Mouse (Mus musculus) granulocyte monocyte progenitor cell, adult 5-6 weeks (primary cell): Measurements from ENCODE around the gene Gstp2. TPM values are rescaled to one million over a fixed set of nuclear protein-coding genes. Genes with fewer than 3 reads are reported as not detected.

Experiments
- ATAC-seq: replicated peaks from 2 replicates; pipeline ENCODE4 v1.8.0; 2016; ENCODE audit warnings: mild to moderate bottlenecking, moderate TSS enrichment, inconsistent platforms; ENCODE audit not compliant: poor library complexity, severe bottlenecking
- total RNA-seq, 2 experiments: library from RNA; stranded (forward) in 1 of 2; stranded (reverse) in 1 of 2; fragments of 200-712, 200-1000 nt in 1 of 2; fragments of >200 nt in 1 of 2; fragmentation: Nextera tagmentation in 1 of 2; gene quantifications; 2 replicates each; pipeline ENCODE4 v1.2.3; 2014 to 2017

Gene Gstp2
- total RNA-seq, 2 experiments from 2014 or later = 4.3 TPM; not detected in 1

DNA sequence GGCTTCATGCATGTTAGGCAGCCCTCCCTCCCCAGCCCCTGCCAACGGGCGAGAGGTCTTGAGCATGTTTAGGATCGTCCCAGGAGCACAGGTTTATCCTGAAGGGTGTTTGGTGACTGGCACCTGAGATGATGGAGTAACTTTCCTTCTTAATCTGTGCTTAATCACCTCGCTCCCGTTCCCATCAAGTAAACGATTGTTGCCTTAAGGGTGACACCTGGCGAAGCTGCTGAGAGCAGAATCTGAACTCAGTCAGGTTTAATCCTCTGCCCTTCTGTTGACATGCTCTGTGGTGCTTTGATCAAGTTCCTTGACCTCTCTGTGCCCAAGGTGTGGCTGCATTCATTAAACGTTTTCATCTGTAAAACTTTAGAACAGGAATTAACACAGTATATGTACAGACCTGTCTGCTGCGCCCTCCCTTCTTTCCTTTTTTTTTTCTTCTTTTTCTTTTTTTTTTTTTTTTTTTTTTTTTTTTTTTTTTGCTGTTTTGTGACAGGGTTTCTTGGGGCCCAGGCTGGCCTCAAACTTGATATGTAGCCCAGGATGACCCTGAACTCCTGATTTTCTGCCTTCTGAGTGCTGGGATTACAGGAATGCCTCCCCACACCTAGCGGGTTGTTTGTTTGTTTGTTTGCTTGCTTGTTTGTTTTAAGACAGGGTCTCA is 27.8 kb downstream of the Gstp2 start:
- ATAC-seq = no peak

DNA sequence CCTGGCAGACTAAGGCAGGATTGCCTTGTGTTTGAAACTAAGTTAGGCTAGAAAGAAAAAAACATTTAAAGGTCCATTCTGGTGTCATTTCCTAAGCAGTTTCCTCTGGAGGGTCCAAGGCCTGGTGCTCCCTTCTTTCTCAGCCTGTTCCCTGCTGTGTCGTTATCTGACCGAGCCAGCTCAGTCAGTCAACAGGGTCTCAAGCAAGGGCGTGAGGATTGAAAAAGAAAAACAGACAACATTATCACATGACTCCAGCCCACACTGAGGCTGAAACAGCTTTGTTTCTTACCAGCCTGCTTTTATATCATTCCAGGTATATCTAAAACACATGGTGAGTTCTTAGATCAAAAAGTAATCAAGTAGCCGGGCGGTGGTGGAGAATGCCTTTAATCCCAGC is 30.2 kb downstream of the Gstp2 start:
- no peak for ATAC-seq

DNA sequence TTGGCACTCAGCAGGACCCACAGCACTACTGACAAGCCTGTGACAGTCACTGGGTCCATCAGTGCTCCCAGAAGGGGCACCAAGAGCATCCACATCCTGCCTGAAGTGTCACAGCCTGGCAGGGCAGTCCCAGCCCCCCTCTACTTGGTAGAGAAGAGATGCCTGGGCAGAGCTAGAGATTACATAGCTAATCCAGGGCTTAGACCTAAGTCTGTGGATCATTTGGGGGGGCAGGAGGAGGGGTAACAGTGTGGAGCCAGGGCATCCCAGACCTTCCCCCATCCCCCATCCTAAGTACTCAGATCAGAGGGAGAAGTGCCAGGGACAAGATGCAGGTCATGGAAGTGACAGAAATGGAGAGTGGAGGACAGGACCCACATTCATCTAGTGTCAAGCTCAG is 31.0 kb downstream of the Gstp2 start:
- no peak for ATAC-seq

DNA sequence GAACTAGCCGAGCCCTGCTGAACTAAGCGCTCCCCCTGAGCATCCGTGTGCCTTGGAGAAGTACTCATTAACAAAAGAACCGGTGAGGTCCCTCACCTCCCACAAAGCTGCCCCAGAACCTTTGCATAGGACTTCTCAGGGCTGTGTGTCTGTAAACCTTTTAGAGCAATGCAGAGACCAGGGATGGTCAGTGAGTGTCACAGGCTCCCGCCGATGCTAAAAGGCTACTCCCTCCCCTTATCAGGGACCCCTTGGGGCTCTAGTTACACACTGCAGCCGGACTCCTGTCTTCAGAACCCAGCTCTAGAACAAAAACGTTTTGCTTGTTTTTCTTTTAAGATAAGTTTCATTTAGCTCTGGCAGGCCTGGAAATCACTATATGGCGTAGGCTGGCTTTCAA is 32.8 kb downstream of the Gstp2 start:
- peak; percentile 6; the same call in 1 of the 2 replicates for ATAC-seq

DNA sequence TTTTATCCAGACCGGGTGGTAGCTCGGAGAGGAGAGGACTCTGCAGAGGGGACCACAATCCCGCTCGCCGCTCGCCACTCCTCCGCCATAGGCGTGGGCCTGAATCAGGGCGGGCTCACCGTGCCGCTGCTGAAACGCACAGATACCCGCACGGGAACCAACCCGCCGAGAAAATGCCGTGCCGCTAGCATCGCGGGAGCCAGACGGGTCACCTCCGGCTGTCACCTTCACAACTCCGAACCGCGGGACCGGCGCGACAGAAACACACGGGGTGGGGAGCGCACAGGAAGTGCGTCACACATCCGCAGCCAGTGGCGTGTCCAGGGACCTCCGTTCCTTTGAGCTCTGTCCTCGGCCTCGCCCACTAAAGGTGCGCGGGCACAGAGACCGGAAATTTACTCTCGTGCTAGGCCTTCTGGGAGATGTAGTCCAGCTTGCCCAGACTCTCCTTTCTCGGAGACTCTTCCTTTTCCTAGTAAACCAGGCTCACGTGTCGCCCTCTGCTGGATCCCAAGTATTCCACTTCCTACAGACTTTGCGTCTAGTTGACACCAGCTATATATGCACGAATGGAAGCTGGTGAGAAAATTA is 33.3 kb downstream of the Gstp2 start, which contains the start of gene Ndufv1:
Ndufv1 (minus strand) TSS at position 375 of the 591 bp plus-strand sequence.
- peak; percentile 96 for ATAC-seq

DNA sequence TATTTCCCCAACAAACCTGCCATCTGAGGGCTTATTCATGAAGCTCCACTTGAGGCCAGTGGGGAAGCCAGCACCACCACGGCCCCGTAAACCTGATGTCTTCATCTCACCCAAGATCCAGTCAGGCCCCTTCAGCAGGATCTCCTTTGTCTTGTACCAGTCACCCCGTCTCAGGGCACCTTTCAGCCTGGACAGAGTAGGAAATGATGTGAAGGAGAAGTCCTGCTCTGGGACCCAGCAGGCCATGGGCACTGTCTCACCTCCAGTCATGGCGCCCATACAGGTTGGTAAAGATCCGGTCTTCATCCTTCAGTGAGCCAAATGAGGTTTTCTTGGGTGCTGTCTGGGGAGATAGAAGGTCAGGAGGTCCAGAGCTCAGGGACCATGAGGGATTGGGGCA is 34.7 kb downstream of the Gstp2 start:
- ATAC-seq = no peak

DNA sequence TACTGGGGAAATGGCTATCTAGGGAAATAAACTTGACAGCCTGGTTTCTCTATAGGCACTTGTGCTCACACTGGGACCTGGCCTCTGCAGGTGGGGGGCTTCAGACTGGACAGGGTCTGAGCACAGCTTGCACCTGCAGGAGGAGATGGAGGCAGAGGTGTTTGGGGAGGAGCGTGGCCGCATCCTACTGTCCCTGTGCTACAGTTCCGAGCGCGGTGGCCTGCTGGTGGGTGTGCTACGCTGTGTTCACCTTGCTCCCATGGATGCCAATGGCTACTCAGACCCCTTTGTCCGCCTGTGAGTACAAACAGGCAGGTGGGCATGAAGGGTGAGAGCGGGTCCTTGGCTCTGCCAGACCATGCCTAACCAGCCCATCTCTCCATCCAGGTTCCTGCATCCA is 39.9 kb downstream of the Gstp2 start:
- no peak for ATAC-seq

DNA sequence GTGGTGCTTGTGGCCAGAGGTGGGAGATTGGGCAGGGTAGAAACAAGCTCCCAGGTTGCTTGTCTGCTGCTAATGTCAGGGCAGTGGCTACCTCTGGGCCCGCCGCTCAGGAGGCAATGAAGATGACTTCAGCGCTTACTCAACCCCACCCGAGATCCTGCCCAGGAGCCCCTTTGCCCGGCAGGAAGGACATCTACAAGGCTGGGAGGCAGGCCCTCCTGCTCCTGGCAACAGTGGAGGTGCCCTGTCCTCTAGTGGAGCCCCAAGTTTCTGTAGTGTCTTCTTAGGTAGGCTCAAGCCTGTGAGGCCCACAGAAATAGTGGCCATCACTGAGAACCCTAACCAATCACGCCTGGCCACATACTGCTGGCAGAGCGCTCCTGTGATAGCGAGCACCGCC is 40.7 kb downstream of the Gstp2 start:
- no peak for ATAC-seq

DNA sequence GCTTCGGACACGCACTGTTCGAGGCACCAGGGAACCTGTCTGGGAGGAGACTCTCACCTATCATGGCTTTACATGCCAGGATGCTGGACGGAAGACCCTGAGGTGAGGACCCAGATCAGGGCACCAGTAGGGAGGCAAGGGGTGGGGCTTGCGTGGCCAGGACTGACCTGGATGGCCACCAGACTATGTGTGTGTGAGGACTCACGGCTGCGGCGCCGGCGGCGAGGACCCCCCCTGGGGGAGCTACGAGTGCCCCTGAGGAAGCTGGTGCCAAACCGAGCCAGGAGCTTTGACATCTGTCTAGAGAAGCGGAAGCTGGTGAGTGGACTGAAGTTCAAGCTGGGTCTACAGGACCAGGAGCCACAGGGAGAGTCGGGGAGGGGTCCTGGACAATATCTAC is 41.5 kb downstream of the Gstp2 start:
- no peak for ATAC-seq

DNA sequence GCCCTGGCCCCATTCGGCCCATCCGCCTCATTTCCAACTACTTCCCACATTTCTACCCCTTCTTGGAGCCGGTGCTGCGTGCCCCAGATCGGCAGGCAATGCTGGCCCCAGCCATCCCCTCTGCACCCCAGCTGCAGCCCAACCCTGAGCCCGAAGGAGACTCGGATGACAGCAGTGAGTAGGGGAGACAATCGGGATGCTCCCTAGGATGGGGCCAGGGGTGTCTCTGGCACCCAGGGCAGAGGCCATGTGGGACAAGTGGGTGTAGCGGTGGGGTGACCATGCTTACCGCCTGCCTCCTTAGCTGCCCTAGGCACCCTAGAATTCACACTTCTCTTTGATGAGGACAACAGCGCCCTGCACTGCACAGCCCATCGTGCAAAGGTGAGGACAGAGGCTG is 42.2 kb downstream of the Gstp2 start:
- ATAC-seq = no peak

DNA sequence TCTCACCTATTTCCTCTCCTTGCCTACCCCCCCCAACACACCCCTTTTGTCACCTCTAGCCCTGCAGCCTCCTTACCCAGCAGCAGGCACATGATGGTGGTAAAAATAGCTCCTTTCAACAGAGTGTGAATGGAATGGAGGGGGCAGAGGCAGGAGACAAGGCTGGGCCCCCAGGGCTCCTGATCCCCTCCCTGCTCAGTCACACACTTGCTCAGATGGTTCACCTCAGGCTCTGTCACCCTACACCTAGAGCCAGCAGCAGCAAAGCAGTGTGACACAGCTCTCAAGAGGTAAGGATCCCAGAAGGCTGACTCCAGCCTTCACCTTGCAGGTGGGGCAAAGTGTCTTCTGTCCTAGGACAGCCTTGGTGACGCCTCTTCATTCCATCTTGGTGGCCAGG is 42.7 kb downstream of the Gstp2 start, which contains the start of gene Doc2g:
Doc2g (plus strand) TSS at position 202 of the 400 bp plus-strand sequence.
- ATAC-seq = no peak

DNA sequence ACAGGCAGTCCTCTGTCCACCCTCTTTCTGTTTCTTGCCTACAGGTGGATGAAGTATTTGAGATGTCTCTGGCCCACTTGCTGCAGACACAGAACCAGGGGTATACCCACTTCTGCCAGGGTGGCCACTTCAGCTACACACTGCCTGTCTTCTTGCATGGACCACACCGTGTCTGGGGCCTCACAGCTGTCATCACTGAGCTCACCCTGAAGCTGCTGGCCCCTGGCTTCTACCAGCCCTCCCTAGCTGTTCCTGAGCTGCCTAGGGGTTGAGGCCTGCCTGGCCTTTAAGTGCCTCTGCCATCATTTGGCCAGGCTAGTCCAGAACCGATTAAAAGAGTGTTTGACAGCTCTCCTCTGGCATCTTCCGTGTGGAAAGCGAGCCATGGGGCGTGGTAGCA is 44.1 kb downstream of the Gstp2 start:
- ATAC-seq = no peak

DNA sequence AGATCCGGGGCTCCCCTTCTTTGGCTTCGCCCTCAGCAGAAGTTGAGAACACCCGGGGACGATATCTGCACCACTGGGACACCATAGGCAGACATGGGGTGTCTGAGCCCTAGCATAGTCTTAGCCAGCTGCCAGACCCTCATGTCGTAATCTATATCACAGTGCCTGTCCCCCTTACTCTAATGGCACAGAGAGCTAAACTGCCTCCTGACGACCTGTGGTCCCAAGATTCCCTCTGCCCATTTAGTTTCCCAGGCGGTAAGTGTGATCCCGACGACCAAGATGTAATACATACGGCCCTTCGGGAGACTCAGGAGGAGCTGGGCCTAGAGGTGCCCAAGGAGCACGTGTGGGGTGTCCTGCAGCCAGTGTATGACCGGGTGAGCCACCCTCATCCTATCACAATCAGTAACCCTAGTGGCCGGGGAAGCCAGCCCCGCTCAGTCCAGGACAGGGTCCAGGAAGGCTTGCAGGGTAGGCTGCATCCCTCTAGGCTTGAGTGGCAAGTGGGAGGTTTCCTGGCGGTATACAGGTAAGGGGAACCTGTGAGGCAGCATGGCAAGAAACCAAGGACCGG is 44.8 kb downstream of the Gstp2 start:
- no peak for ATAC-seq

DNA sequence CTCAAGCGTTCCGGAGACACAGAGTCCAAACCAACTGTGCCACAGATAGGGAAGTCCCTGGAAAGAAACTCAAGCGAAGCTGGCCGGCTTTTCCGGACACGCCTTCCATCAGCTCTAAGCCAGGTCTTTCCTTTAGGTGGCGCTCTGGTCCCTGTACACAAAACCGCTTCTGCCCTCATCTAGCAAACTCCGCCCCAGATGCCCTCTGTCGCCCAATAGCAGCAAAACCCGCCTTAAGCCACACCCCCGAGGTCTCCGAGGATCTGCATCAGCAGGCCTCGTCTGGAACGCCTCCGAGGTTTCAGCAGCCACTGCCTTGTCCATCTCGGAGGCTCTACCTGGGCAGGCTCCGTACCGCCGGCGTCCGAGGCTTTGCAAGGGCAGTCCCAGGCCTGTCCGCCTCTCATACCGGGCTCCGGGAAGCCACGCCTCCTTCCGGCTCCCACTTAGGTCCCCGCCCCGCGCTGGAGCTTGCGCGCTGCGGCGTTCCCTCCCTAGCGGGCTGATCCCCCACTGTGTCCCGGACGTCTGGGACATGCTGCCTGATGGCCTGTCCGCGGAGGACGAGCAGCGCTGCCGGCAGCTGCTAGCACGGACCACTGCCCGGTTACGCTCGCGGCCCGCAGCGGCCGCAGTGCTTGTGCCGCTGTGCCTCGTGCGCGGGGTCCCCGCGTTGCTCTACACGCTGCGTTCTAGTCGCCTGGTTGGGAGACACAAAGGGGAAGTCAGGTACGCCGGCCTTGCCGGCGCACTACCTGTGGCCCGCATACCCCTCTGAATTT is 45.5 kb downstream of the Gstp2 start, which contains the start of the genes Nudt8 and Gm49405:
Nudt8 (plus strand) TSS at position 462 of the 782 bp plus-strand sequence.
Gm49405 (plus strand) TSS at position 508 of the 782 bp plus-strand sequence.
- peak; percentile 82 for ATAC-seq

DNA sequence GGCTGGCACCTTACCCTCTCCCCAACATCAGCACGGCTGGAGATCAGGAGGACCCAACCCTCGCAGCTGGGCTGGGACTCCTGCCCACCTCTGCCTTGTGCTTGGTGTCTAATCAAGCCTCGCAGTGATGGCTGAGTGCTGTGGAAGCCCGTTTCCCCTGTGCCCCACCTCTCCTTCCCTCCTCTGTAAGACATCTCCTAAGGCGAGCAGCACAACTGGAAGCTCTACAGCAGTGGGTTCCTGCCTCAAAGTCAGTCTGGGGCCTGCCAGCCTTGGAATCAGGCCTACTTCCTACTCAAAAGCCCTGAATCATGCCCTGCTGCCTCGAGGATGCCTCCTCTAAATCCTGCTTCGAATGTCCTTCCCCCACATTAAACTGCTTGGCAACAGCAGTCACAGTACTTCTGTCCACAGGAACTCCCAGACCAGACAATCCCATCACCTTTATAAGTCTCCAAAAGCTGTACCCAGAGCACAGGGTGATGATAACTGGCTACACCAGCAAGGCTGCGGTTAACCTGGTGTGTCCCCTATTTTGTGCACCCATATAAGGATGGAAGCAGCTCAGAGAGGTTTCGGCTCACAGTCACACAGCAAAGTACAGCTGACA is 46.6 kb downstream of the Gstp2 start:
- ATAC-seq = no peak

DNA sequence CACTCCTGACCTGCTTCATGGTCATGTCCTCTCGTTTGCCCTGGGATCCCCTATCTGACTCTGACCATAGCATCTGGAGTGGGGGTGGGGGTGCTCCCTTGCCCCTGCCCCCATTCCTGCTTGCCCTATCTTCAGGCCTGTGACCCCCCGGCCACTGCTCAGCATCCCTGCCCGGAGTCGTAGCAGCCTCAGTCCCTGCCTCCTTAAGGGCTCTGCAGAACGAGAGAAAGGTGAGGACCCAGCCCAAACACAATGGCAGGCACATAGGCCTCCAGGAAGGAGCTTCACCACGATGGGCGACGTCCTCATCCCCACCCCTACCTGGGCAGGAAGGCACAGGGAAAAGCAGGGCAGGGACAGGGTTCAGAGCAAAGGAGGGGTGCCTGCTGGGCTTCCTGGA is 47.5 kb downstream of the Gstp2 start:
- no peak for ATAC-seq

DNA sequence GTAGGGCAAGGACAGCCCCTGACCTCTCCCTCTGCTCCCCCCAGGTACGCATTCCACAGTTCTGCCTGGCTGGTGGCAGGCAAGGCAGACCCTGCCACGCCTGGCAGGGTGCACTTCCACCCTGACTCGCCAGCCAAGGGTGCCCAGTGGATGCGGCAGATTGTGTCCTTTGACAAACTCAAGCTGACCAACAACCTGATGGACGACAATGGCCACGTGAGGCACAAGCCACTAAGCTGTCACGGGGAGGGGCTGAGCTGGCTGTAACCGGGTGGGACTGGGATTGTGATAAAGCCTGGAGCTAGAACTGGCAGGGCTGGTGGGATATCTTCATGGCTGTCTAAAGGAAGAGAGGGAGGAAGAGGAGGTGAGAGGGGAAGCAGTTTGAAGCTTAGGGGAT is 48.6 kb downstream of the Gstp2 start:
- ATAC-seq = no peak

DNA sequence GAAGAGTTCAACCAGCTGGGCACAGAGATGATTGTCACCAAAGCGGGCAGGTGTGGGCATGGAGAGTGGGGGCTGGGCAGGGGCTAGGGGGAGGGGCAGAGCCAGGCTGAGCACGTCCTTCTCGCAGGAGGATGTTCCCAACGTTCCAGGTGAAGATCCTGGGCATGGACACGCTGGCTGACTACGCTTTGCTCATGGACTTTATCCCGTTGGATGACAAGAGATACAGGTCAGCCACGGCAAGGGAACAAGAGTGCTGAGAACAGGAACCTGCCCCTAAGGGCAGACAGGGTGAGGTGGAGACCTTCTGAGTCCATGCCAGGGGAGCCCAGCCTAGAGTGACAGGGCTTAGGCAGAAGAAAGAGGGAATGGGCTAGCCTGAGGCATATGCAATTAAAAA is 49.1 kb downstream of the Gstp2 start:
- ATAC-seq = no peak

DNA sequence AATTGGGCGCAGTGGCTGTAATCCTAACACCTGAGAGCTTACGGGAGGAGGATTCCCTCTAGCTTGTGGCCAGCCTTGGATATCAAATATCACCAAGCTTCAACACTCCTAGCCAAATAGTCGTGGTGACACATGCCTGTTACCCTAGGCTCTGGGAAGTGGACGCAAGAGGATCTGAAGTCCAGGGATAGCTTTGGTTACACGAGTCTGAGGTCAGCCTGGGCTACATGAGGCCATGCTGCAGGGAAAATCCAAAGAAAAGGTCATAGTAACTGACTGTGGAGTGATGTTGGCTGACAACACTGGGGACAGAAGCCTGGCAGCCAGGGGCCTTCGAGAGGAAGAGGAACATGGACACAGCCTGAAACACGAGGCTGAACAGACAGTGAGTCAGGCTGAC is 49.7 kb downstream of the Gstp2 start:
- ATAC-seq = no peak

DNA sequence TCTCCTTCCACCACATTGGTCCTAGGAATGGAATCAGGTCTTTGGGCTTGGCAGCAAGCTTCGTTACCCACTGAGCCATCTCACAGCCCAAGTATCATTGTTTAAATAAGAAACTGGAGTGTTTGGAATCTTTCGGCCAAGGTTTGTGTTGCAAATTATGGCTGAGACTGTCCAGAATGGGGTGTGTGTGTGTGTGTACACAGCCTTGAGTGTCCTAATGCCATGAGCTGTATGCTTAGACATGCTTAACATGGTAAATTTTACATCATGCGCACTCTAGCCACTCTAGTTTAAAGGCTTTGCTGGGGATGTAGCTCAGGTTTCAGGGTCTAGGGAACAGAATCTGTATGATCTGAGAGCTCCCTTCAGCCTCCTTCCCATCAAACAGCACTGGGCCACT is 50.3 kb downstream of the Gstp2 start:
- no peak for ATAC-seq

DNA sequence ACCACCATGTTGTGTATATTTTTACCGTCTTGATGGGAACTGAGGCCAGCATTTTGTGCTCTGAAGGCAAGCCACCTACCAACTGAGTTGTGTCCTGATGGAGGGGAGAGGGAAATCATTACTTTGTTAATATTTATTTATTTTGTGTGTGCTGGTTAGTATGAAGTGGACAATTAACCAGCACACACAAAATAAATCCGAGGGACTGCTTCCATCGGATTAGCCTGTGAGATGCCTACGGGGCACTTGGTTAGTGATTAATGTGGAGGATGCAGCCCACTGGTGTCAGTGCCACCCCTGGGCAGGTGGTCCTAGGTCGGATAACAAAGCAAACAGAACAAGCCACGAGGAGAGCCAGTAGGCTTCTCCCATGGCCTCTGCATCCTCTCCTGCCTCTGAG is 50.9 kb downstream of the Gstp2 start:
- no peak for ATAC-seq
